Mouse (Mus musculus) thymus, adult 2 months (tissue): ENCODE results near the gene Sgcg.

Experiments used
- CTCF ChIP-seq: fragments of 200-500 bp; IDR thresholded peaks from 2 replicates; pipeline ENCODE4 v1.5.1; 2012; ENCODE audit warnings: mild to moderate bottlenecking, control low read depth, low read length, moderate library complexity, borderline replicate concordance; ENCODE audit not compliant: control insufficient read depth, poor library complexity, insufficient read depth; ENCODE audit errors: extremely low read depth
- POLR2A ChIP-seq: fragments of 200-500 bp; IDR thresholded peaks from 2 replicates; pipeline ENCODE4 v1.6.1; 2012; ENCODE audit warnings: mild to moderate bottlenecking, low read length, control low read depth, moderate library complexity; ENCODE audit not compliant: control insufficient read depth, poor library complexity, insufficient read depth; ENCODE audit errors: extremely low read depth

DNA sequence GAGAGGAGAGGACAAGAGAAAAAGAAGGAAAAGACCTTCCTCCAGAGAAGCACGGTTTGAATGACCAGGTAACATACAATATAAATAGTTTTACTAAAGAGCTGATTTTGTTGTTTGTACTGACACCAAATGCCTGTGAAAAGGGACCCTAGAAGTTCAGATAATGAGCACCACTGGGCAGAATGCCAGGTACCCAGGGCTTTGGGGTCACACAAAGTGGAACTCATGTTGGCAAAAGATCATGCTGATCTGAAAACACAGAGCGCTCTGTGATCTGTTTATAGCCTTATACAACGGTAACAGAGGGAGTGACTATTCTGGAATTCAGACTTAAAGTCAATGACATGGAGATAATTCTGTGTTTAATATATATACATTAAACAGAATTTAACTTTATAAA is 11.8 kb downstream of the Sgcg start:
- TF ChIP-seq POLR2A (no peak), CTCF (no peak)
